In genomic region chr10:20724906-20725305, GRCm38 (mm10) we compare ENCODE assay signal across 8 mouse cellular contexts. TPM values are rescaled to one million over a fixed set of nuclear protein-coding genes. Genes with fewer than 3 reads are reported as not detected.
DNase-seq lines count a peak whose midpoint lies in the region; ATAC-seq and TF ChIP-seq lines count a peak whose summit lies in the region.

Pde7b (minus strand) TSS chr10:20725078.

- TF ChIP-seq CTCF in lung, adult 2 months (IDR thresholded peaks at IDR 0.05; ENCODE audit: insufficient read depth, low read length), result no peak

- peaks cover 9% of the 10 kb centered on the region; the same call in 1 of the 2 replicates for H3K4me1 ChIP-seq in lung, adult 2 months (ENCODE audit: control insufficient read depth, insufficient read depth, low read length)
- no peaks in the 10 kb centered on the region for H3K4me1 ChIP-seq in neural tube, embryonic 14.5 days (ENCODE audit: control insufficient read depth, insufficient read depth, low read length)

- H3K4me2 ChIP-seq in neural tube, embryonic 14.5 days (ENCODE audit: low read depth, low read length), result peak within 1 kb of the TSS; percentile 52

- peak; percentile 96 for ATAC-seq in hematopoietic stem cell, adult 5-6 weeks (replicated peaks in 1 of 2; ENCODE audit: insufficient read depth in 1 of 2, low FRiP score in 2 of 2, low TSS enrichment in 1 of 2, low read depth in 1 of 2, poor library complexity in 2 of 2, severe bottlenecking in 2 of 2)
- ATAC-seq in neural tube, embryonic 14.5 days (ENCODE audit: low read depth), result peak; percentile 91; the same call in 1 of the 2 replicates

- 0 out of 2 replicates have a peak within 1 kb of the TSS, but pooled peaks have one; percentile 28 for H3K27ac ChIP-seq in neural tube, embryonic 14.5 days (ENCODE audit: low read depth, low read length)

- no peaks in the 10 kb centered on the region for H3K36me3 ChIP-seq in neural tube, embryonic 14.5 days (ENCODE audit: control insufficient read depth, insufficient read depth, low read length)

- no peaks in the 10 kb centered on the region for H3K27me3 ChIP-seq in neural tube, embryonic 14.5 days (ENCODE audit: control insufficient read depth, insufficient read depth, low read length)

- H3K9me3 ChIP-seq in neural tube, embryonic 14.5 days (ENCODE audit: control insufficient read depth, low read length), result no peaks in the 10 kb centered on the region

- peak; percentile 73; the same call in 1 of the 2 replicates for TF ChIP-seq POLR2A in lung, adult 2 months (IDR thresholded peaks at IDR 0.05; ENCODE audit: borderline replicate concordance, extremely low read depth, low read depth, low read length)

- peak within 1 kb of the TSS; percentile 25; the same call in 1 of the 2 replicates for H3K9ac ChIP-seq in neural tube, embryonic 14.5 days (replicated peaks; ENCODE audit: low read depth, low read length)

- H3K4me3 ChIP-seq in lung, adult 2 months (replicated peaks; ENCODE audit: extremely low read depth, low read depth, low read length), result peak within 1 kb of the TSS; percentile 54
- H3K4me3 ChIP-seq in neural tube, embryonic 14.5 days (ENCODE audit: low read depth, low read length), result peak within 1 kb of the TSS; percentile 21

- whole genome bisulfite sequencing in lung, adult 2 months, result 4% methylated on average over 17 of the region's 17 CpGs
- 13% methylated on average over 17 of the region's 17 CpGs for WGBS in neural tube, embryonic 14.5 days

- DNase-seq in MEL-GATA-1-ER (ENCODE audit: extremely low read depth, low read depth), result peak; percentile 33
- peak; percentile 82 to 83 for DNase-seq in cerebellum, postnatal 14 days
- peak; percentile 50 to 84 for DNase-seq in frontal cortex, adult 2 months (ENCODE audit: extremely low spot score in 1 of 2, low spot score in 1 of 2)
- peak; percentile 62 to 71 for DNase-seq in layer of hippocampus, adult 8-10 months (ENCODE audit: low spot score in 2 of 2)
- DNase-seq in lung, adult 2 months, result peak; percentile 68
- peak; percentile 62 for DNase-seq in testis, postnatal 14 days (ENCODE audit: low spot score)

RNA-seq across cellular contexts. Expression of gene Pde7b, which starts in this region (rescaled TPM):
- 12.9 and 17.4 TPM in 2 replicates for polyA plus RNA-seq in frontal cortex, adult 2 months (2012; rRNA removed)
- total RNA-seq in hematopoietic stem cell, adult 5-6 weeks (2017), result 2.8 and 5.1 TPM in 2 replicates
- 10 to 100 TPM; 17.9 to 26.5 (median 22.1) TPM for total RNA-seq in layer of hippocampus, adult 8-10 months (2022)
- 17.7 and 18.7 TPM in 2 replicates for polyA plus RNA-seq in lung, adult 2 months (2012; rRNA removed)
- polyA plus RNA-seq in neural tube, embryonic 14.5 days (2014; fragmentation: Nextera tagmentation; extraction: Ambion mirVana), result 2.7 and 3.2 TPM in 2 replicates

Comparison
In these comparisons a context has a peak if more than half of its experiments do, and no peak if none do; other contexts are left out.
1. Peak in every context shown above with its lines: DNase-seq, ATAC-seq, H3K4me3 ChIP-seq and H3K27ac ChIP-seq.